In genomic region chr5:107269006-107269328, GRCm38 (mm10) we compare ENCODE assay signal across 8 mouse cellular contexts. TPM values are rescaled to one million over a fixed set of nuclear protein-coding genes. Genes with fewer than 3 reads are reported as not detected.
DNase-seq lines count a peak whose midpoint lies in the region; ATAC-seq lines count a peak whose summit lies in the region.
"Had no signal": no experiment of that assay in that cellular context is flagged by ENCODE, and none has a peak within 500 bp of the region (broad histone marks: within the 10 kb centered on the region; RNA-seq: fewer than 3 reads in every experiment).

No protein-coding gene starts in this region.

- peak; percentile 58 for ATAC-seq in embryonic facial prominence, embryonic 14.5 days (ENCODE audit: low read depth)
- ATAC-seq in stomach, embryonic 14.5 days (ENCODE audit: insufficient number of reproducible peaks, insufficient read depth, low FRiP score, low read depth), result peak; percentile 79; the same call in 1 of the 2 replicates

- no peaks in the 10 kb centered on the region for H3K9me3 ChIP-seq in embryonic facial prominence, embryonic 14.5 days (ENCODE audit: control insufficient read depth, low read length)
- H3K9me3 ChIP-seq in stomach, embryonic 14.5 days (ENCODE audit: control insufficient read depth, low read depth, low read length), result no peaks in the 10 kb centered on the region

- H3K36me3 ChIP-seq in embryonic facial prominence, embryonic 14.5 days (ENCODE audit: control insufficient read depth, insufficient read depth, low read length), result peaks cover 13% of the 10 kb centered on the region; the same call in 1 of the 2 replicates
- peaks cover 4% of the 10 kb centered on the region; the same call in 1 of the 2 replicates for H3K36me3 ChIP-seq in stomach, embryonic 14.5 days (ENCODE audit: control insufficient read depth, insufficient read depth, low read length)

- H3K9ac ChIP-seq in embryonic facial prominence, embryonic 14.5 days (ENCODE audit: low read depth, low read length), result 0 out of 2 replicates have a peak overlapping the region, but pooled peaks have one; percentile 1
- no peak overlapping the region for H3K9ac ChIP-seq in stomach, embryonic 14.5 days (replicated peaks; ENCODE audit: low read depth, low read length)

- H3K27ac ChIP-seq in embryonic facial prominence, embryonic 14.5 days (replicated peaks; ENCODE audit: low read depth, low read length), result peak overlapping the region; percentile 76
- peak overlapping the region; percentile 69 for H3K27ac ChIP-seq in stomach, embryonic 14.5 days (ENCODE audit: low read length)

- H3K4me3 ChIP-seq in embryonic facial prominence, embryonic 14.5 days (ENCODE audit: low read depth, low read length), result no peak overlapping the region
- H3K4me3 ChIP-seq in stomach, embryonic 14.5 days (ENCODE audit: low read depth, low read length), result no peak overlapping the region

- H3K4me2 ChIP-seq in embryonic facial prominence, embryonic 14.5 days (ENCODE audit: low read depth, low read length), result peak overlapping the region; percentile 36
- H3K4me2 ChIP-seq in stomach, embryonic 14.5 days (replicated peaks; ENCODE audit: low read depth, low read length), result 0 out of 2 replicates have a peak overlapping the region, but pooled peaks have one; percentile 11

- WGBS in embryonic facial prominence, embryonic 14.5 days, result 17% methylated on average over 6 of the region's 6 CpGs
- WGBS in stomach, embryonic 14.5 days, result 7% methylated on average over 6 of the region's 6 CpGs

- peaks cover 42% of the 10 kb centered on the region for H3K4me1 ChIP-seq in embryonic facial prominence, embryonic 14.5 days (ENCODE audit: control insufficient read depth, insufficient read depth, low read length)
- peaks cover 53% of the 10 kb centered on the region for H3K4me1 ChIP-seq in stomach, embryonic 14.5 days (ENCODE audit: control insufficient read depth, insufficient read depth, low read length)

- peak; percentile 72 for DNase-seq in kidney, adult 11 months
- DNase-seq in kidney, adult 18-20 months, result no peak
- DNase-seq in embryonic facial prominence, embryonic 14.5 days (ENCODE audit: low spot score), result peak; percentile 88
- peak; percentile 37 to 62 for DNase-seq in kidney, postnatal 4 days
- no peak for DNase-seq in right cerebral cortex, postnatal 4 days
- DNase-seq in right cerebral cortex, postnatal 10 days (ENCODE audit: low spot score in 2 of 2), result no peak
- DNase-seq: cerebellum, postnatal 25 days had no signal

- H3K27me3 ChIP-seq in embryonic facial prominence, embryonic 14.5 days (replicated peaks; ENCODE audit: control insufficient read depth, insufficient read depth, low read length), result no peaks in the 10 kb centered on the region
- no peaks in the 10 kb centered on the region for H3K27me3 ChIP-seq in stomach, embryonic 14.5 days (ENCODE audit: control insufficient read depth, insufficient read depth, low read length)

RNA-seq across cellular contexts. Expression of gene Tgfbr3, which starts 20.5 kb away (rescaled TPM):
- 35.6 and 36.5 TPM in 2 replicates for polyA plus RNA-seq in embryonic facial prominence, embryonic 14.5 days (2014; fragmentation: Nextera tagmentation; extraction: Ambion mirVana)
- polyA plus RNA-seq in stomach, embryonic 14.5 days (2014; fragmentation: Nextera tagmentation; extraction: Ambion mirVana), result 34.4 and 34.5 TPM in 2 replicates

Comparison
In these comparisons a context has a peak if more than half of its experiments do, and no peak if none do; other contexts are left out.
1. DNase-seq: peak in kidney, adult 11 months (single experiment), embryonic facial prominence, embryonic 14.5 days (single experiment) and kidney, postnatal 4 days (2 of 2); none in kidney, adult 18-20 months (single experiment), right cerebral cortex, postnatal 4 days (single experiment) and right cerebral cortex, postnatal 10 days (0 of 2).